Mouse (Mus musculus): ENCODE results near the gene Cacnb2.
"Not testable (repeated sequence)": the region's sequence is repeated elsewhere in the genome, so short reads cannot be mapped to it uniquely, and the experiment has no call there.

Gene Cacnb2

DNA sequence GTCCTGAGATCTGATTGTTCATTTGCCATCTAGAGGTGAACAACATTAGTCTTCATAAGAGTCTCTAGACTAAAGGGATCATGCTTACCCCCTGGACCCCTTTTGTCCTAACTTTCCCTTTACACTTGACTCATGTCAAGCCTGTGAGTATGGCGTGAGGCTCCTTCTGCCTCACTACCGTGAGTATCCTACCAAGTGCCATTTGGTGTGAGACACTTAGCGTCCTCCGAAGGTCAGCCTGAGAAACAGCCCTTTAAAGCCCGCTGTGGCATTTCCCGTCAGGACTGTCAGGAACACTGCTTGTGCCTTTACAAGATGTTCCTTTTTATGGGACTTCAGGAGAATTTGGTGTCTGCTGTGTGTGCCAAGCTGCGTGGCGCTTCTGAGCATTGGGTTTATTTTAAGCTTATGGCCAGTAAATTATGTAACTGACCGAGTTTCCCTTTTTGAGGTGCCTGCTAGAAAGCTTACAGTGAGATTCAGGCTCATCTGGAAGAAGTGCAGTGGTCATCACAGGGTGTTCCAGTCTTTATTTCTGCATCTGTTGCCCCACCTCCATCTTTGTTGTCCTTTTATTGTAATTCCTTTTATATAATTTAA, 116.3 kb downstream of the Cacnb2 start:
- H3K36me3 ChIP-seq (ENCODE audit: insufficient read depth, low read length): no peaks in the 10 kb centered on the region
- H3K4me1 ChIP-seq (replicated peaks; ENCODE audit: low read depth, low read length): peaks cover 27% of the 10 kb centered on the region
- H3K27me3 ChIP-seq (ENCODE audit: insufficient read depth, low read length): no peaks in the 10 kb centered on the region
- TF ChIP-seq POU5F1 (IDR thresholded peaks at IDR 0.05; ENCODE audit: borderline replicate concordance, low read length) (no peak), CTCF (conservative IDR thresholded peaks at IDR 0.05; ENCODE audit: low read length) (no peak), NANOG (IDR thresholded peaks at IDR 0.05; ENCODE audit: borderline replicate concordance, low read length) (no peak)
- H3K9me3 ChIP-seq (ENCODE audit: low read length): no peaks in the 10 kb centered on the region
- no peak overlapping the region for H3K4me3 ChIP-seq (replicated peaks; ENCODE audit: low read length)

- no peaks in the 10 kb centered on the region for H3K27me3 ChIP-seq (ENCODE audit: insufficient read depth, low read length)
- H3K4me1 ChIP-seq (replicated peaks; ENCODE audit: low read depth, low read length): peaks cover 18% of the 10 kb centered on the region
- no peaks in the 10 kb centered on the region for H3K36me3 ChIP-seq (ENCODE audit: insufficient read depth, low read length)
- H3K9me3 ChIP-seq (ENCODE audit: low read length): 0 out of 2 replicates have a peak, but pooled peaks cover 5% of the 10 kb centered on the region
- TF ChIP-seq POU5F1 (IDR thresholded peaks at IDR 0.05; ENCODE audit: borderline replicate concordance, low read length) (no peak), CTCF (conservative IDR thresholded peaks at IDR 0.05; ENCODE audit: low read length) (no peak), NANOG (IDR thresholded peaks at IDR 0.05; ENCODE audit: borderline replicate concordance, low read length) (no peak)
- H3K4me3 ChIP-seq (replicated peaks; ENCODE audit: low read length): no peak overlapping the region
These were observed 122.5 kb downstream of the Cacnb2 start for GRCm38 (mm10) chr2:14725437-14725836.

DNA sequence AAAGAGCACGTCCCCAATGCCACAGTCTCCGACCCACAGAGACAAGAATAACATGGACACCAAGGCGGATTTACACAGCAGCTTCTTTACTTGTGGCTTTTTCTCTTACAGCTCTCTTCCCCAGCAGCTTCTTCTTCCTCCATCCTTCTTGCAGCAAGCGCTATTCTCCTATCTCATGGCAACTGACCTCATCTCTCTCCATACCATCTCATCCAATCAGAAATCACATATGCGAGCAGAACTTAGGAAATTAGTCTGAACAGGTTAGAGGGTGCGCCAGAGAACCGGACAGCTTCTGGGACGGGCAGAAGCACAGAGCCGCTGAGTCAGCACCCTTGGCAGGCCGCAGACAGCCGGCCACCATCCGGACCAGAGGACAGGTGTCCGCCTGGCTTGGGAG, 123.7 kb downstream of the Cacnb2 start:
- H3K9me3 ChIP-seq (ENCODE audit: low read length); H3K36me3 ChIP-seq (ENCODE audit: insufficient read depth, low read length); H3K27me3 ChIP-seq (ENCODE audit: insufficient read depth, low read length): not testable (repeated sequence)
- H3K4me3 ChIP-seq (replicated peaks; ENCODE audit: low read length): peak overlapping the region; percentile 67
- peaks cover 16% of the 10 kb centered on the region; the same call in 1 of the 2 replicates for H3K4me1 ChIP-seq (replicated peaks; ENCODE audit: low read depth, low read length)

GRCm38 (mm10) chr2:14738927-14739326, 136.0 kb downstream of the Cacnb2 start:
- TF ChIP-seq POU5F1 (IDR thresholded peaks at IDR 0.05; ENCODE audit: borderline replicate concordance, low read length) (no peak), CTCF (conservative IDR thresholded peaks at IDR 0.05; ENCODE audit: low read length) (no peak), NANOG (IDR thresholded peaks at IDR 0.05; ENCODE audit: borderline replicate concordance, low read length) (no peak)
- H3K27me3 ChIP-seq (ENCODE audit: insufficient read depth, low read length): no peaks in the 10 kb centered on the region; the same call in 1 of the 2 replicates
- no peak overlapping the region for H3K4me3 ChIP-seq (replicated peaks; ENCODE audit: low read length)
- peaks cover 5% of the 10 kb centered on the region; the same call in 1 of the 2 replicates for H3K4me1 ChIP-seq (replicated peaks; ENCODE audit: low read depth, low read length)
- H3K36me3 ChIP-seq (ENCODE audit: insufficient read depth, low read length): no peaks in the 10 kb centered on the region
- no peaks in the 10 kb centered on the region for H3K9me3 ChIP-seq (ENCODE audit: low read length)

- Histone ChIP-seq H3K4me1 (replicated peaks; ENCODE audit: low read depth, low read length) (peaks cover 5% of the 10 kb centered on the region; the same call in 1 of the 2 replicates), H3K9me3 (ENCODE audit: low read length) (no peaks in the 10 kb centered on the region), H3K27me3 (ENCODE audit: insufficient read depth, low read length) (no peaks in the 10 kb centered on the region; the same call in 1 of the 2 replicates), H3K4me3 (replicated peaks; ENCODE audit: low read length) (0 out of 2 replicates have a peak overlapping the region, but pooled peaks have one; percentile 10), H3K36me3 (ENCODE audit: insufficient read depth, low read length) (no peaks in the 10 kb centered on the region)
- TF ChIP-seq NANOG (IDR thresholded peaks at IDR 0.05; ENCODE audit: borderline replicate concordance, low read length) (no peak), CTCF (conservative IDR thresholded peaks at IDR 0.05; ENCODE audit: low read length) (no peak), POU5F1 (IDR thresholded peaks at IDR 0.05; ENCODE audit: borderline replicate concordance, low read length) (no peak)
These were observed 136.6 kb downstream of the Cacnb2 start for GRCm38 (mm10) chr2:14739510-14739909.

- TF ChIP-seq POU5F1 (IDR thresholded peaks at IDR 0.05; ENCODE audit: borderline replicate concordance, low read length) (no peak), NANOG (IDR thresholded peaks at IDR 0.05; ENCODE audit: borderline replicate concordance, low read length) (no peak), CTCF (conservative IDR thresholded peaks at IDR 0.05; ENCODE audit: low read length) (no peak)
- no peaks in the 10 kb centered on the region for H3K36me3 ChIP-seq (ENCODE audit: insufficient read depth, low read length)
- H3K27me3 ChIP-seq (ENCODE audit: insufficient read depth, low read length): no peaks in the 10 kb centered on the region; the same call in 1 of the 2 replicates
- no peaks in the 10 kb centered on the region for H3K9me3 ChIP-seq (ENCODE audit: low read length)
- H3K4me3 ChIP-seq (replicated peaks; ENCODE audit: low read length): no peak overlapping the region
- peaks cover 5% of the 10 kb centered on the region; the same call in 1 of the 2 replicates for H3K4me1 ChIP-seq (replicated peaks; ENCODE audit: low read depth, low read length)
These were observed 137.5 kb downstream of the Cacnb2 start for GRCm38 (mm10) chr2:14740359-14740758.

DNA sequence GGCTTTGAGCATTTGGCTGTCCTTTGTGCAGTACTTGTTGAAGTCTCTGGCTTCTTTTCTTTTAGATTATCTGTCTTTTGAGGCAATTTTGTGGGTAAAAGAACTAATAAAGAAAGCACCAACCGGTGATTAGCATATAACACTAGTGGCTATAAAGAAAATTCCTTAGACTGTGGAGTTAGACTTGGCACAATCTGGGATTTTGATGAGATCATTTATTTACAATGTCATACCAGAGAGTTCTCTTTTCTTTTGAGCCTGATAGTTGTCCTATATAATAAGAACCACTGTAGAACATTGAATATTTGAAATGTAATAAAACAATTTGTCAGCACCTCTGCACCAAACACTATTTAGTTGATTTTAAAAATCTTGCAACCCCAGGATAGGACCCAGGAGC, 141.9 kb downstream of the Cacnb2 start:
- Histone ChIP-seq H3K9me3 (ENCODE audit: low read length) (no peaks in the 10 kb centered on the region), H3K4me1 (replicated peaks; ENCODE audit: low read depth, low read length) (no peaks in the 10 kb centered on the region; the same call in 1 of the 2 replicates), H3K4me3 (replicated peaks; ENCODE audit: low read length) (no peak overlapping the region), H3K36me3 (ENCODE audit: insufficient read depth, low read length) (no peaks in the 10 kb centered on the region), H3K27me3 (ENCODE audit: insufficient read depth, low read length) (no peaks in the 10 kb centered on the region)
- TF ChIP-seq POU5F1 (IDR thresholded peaks at IDR 0.05; ENCODE audit: borderline replicate concordance, low read length) (no peak), CTCF (conservative IDR thresholded peaks at IDR 0.05; ENCODE audit: low read length) (no peak), NANOG (IDR thresholded peaks at IDR 0.05; ENCODE audit: borderline replicate concordance, low read length) (no peak)

GRCm38 (mm10) chr2:14762846-14763245, 160.0 kb downstream of the Cacnb2 start:
- no peaks in the 10 kb centered on the region for H3K36me3 ChIP-seq (ENCODE audit: insufficient read depth, low read length)
- H3K4me3 ChIP-seq (replicated peaks; ENCODE audit: low read length): no peak overlapping the region
- H3K9me3 ChIP-seq (ENCODE audit: low read length): no peaks in the 10 kb centered on the region
- no peaks in the 10 kb centered on the region for H3K27me3 ChIP-seq (ENCODE audit: insufficient read depth, low read length)
- no peak for TF ChIP-seq POU5F1 (IDR thresholded peaks at IDR 0.05; ENCODE audit: borderline replicate concordance, low read length)
- no peak for TF ChIP-seq CTCF (conservative IDR thresholded peaks at IDR 0.05; ENCODE audit: low read length)
- no peak for TF ChIP-seq NANOG (IDR thresholded peaks at IDR 0.05; ENCODE audit: borderline replicate concordance, low read length)
- H3K4me1 ChIP-seq (replicated peaks; ENCODE audit: low read depth, low read length): no peaks in the 10 kb centered on the region

DNA sequence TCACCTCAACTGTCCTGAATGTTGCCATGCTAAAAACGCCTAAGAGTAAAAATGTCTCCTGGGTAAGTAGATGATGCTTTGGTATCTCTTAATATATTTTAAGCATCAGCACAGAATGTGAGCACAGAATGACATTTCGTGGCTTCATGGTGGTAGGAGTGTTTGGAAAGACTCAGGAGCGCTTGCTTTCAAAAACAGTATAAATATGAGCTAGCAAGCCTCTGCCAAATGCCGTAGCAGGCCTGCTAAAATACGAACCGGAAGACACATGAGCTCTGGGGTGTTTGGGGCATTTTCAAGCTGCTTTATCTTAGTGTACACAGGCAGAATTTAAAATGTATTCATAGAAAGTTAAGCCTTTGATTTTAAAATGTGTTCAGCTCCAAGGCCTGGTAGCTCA, 161.0 kb downstream of the Cacnb2 start:
- H3K9me3 ChIP-seq (ENCODE audit: low read length): no peaks in the 10 kb centered on the region
- no peaks in the 10 kb centered on the region for H3K36me3 ChIP-seq (ENCODE audit: insufficient read depth, low read length)
- H3K4me1 ChIP-seq (replicated peaks; ENCODE audit: low read depth, low read length): no peaks in the 10 kb centered on the region
- TF ChIP-seq POU5F1 (IDR thresholded peaks at IDR 0.05; ENCODE audit: borderline replicate concordance, low read length): no peak
- TF ChIP-seq NANOG (IDR thresholded peaks at IDR 0.05; ENCODE audit: borderline replicate concordance, low read length): no peak
- no peak for TF ChIP-seq CTCF (conservative IDR thresholded peaks at IDR 0.05; ENCODE audit: low read length)
- H3K27me3 ChIP-seq (ENCODE audit: insufficient read depth, low read length): no peaks in the 10 kb centered on the region
- H3K4me3 ChIP-seq (replicated peaks; ENCODE audit: low read length): no peak overlapping the region

Measured in E14TG2a.4 (cell line).